Mouse (Mus musculus) adrenal gland, postnatal 4 days (tissue): ENCODE results near the gene Mroh3. TPM values are rescaled to one million over a fixed set of nuclear protein-coding genes. Genes with fewer than 3 reads are reported as not detected.

Source experiments
- total RNA-seq, 2 experiments: library from RNA; stranded (reverse); gene quantifications; 2 replicates each; pipeline ENCODE4 v1.2.3; 2021

Mroh3 gene
- total RNA-seq, 2 experiments from 2014 or later: not detected

Other genes with a start within 250 kb of the Mroh3 start
- 1 to 10 TPM in 1 of 2 experiments, under 1 TPM in 1; 0.28 to 2.4 TPM for gene Igfn1, start 206.5 kb downstream of the Mroh3 start, total RNA-seq
- gene Tmem9, start 204.7 kb downstream of the Mroh3 start, total RNA-seq: 10 to 100 TPM; 68.3 to 69.2 TPM
- gene Ascl5, start 162.0 kb downstream of the Mroh3 start, total RNA-seq: not detected
- 1 to 10 TPM; 6.0 to 9.7 TPM for gene Cacna1s, start 160.1 kb downstream of the Mroh3 start, total RNA-seq
- 1 to 10 TPM; 4.1 to 5.8 TPM for gene Kif21b, start 81.4 kb downstream of the Mroh3 start, total RNA-seq
- gene Inava, start 21.4 kb upstream of the Mroh3 start, total RNA-seq: 1 to 10 TPM in 1 of 2 experiments, under 1 TPM in 1; 0.62 to 4.1 TPM
- gene Gpr25, start 48.0 kb upstream of the Mroh3 start, total RNA-seq: not detected
- 10 to 100 TPM; 49.6 to 52.4 TPM for gene Camsap2, start 133.3 kb upstream of the Mroh3 start, total RNA-seq
- 10 to 100 TPM; 16.0 to 16.7 TPM for gene Ddx59, start 202.4 kb upstream of the Mroh3 start, total RNA-seq